Mouse (Mus musculus): ENCODE results near the gene Tfap2a. TPM values are rescaled to one million over a fixed set of nuclear protein-coding genes. Genes with fewer than 3 reads are reported as not detected.
A peak's percentile ranks its signal among the peaks of the same experiment; 100 is the strongest.

Tfap2a gene
- polyA plus RNA-seq, 1 experiment from 2014 or later = 0.20 TPM

- 1% methylated on average over 15 of the region's 15 CpGs for WGBS
- Histone ChIP-seq H3K4me3 (ENCODE audit: low read depth, low read length) (no peak overlapping the region), H3K36me3 (ENCODE audit: control insufficient read depth, insufficient read depth, low read length) (no peaks in the 10 kb centered on the region), H3K4me2 (ENCODE audit: low read length) (no peak overlapping the region), H3K9ac (ENCODE audit: low read length) (no peak overlapping the region), H3K27me3 (replicated peaks; ENCODE audit: control insufficient read depth, insufficient read depth, low read length) (peaks cover 98% of the 10 kb centered on the region), H3K9me3 (replicated peaks; ENCODE audit: control insufficient read depth, low read length) (no peaks in the 10 kb centered on the region), H3K27ac (ENCODE audit: low read depth, low read length) (no peak overlapping the region), H3K4me1 (ENCODE audit: control insufficient read depth, insufficient read depth, low read length) (peaks cover 4% of the 10 kb centered on the region)
- DNase-seq (ENCODE audit: low spot score) (no peak), ATAC-seq (no peak)
These were observed 1.1 kb downstream of the Tfap2a start for GRCm38 (mm10) chr13:40737099-40737498.

DNA sequence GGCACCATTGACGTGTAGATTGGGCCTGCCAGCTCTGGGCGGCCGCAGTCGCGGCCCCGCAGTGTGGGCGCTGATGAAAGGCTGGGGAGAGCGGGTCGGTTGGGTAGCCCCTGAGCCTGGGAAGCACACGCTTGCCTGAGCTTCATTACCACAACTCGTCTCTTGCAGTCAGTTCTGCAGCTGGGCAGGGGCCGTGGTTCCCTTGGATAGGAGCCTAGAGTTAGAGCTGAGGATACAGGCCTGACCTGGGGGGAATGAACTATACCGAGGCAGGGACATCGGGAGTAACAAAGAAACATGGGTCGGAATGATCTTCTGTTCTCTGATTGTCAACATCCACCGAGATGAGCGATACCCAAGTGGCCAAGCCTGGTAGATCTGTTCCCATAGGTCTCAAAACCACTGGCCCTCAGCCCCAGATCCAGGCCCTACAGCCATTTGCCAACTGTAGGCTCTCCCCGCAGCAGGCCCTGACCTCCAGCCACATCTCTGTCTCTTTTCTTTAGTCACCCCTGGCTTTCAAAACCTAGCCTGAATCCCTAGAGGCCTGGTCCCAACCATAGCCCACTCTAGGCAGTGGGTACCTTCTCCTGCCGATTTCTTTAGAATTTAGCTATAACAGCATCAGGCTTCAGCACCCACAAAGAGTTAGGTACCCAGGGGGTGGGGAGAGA is 1.9 kb downstream of the Tfap2a start:
- Histone ChIP-seq H3K36me3 (ENCODE audit: control insufficient read depth, insufficient read depth, low read length) (no peaks in the 10 kb centered on the region), H3K27ac (ENCODE audit: low read depth, low read length) (no peak overlapping the region), H3K4me2 (ENCODE audit: low read length) (no peak overlapping the region), H3K4me3 (ENCODE audit: low read depth, low read length) (no peak overlapping the region), H3K27me3 (replicated peaks; ENCODE audit: control insufficient read depth, insufficient read depth, low read length) (peaks cover 98% of the 10 kb centered on the region), H3K4me1 (ENCODE audit: control insufficient read depth, insufficient read depth, low read length) (peaks cover 5% of the 10 kb centered on the region), H3K9ac (ENCODE audit: low read length) (no peak overlapping the region), H3K9me3 (replicated peaks; ENCODE audit: control insufficient read depth, low read length) (no peaks in the 10 kb centered on the region)
- 5% methylated on average over 19 of the region's 19 CpGs for WGBS
- no peak for DNase-seq (ENCODE audit: low spot score)
- ATAC-seq = no peak

GRCm38 (mm10) chr13:40735416-40736106 is 2.6 kb downstream of the Tfap2a start:
- H3K4me3 ChIP-seq (ENCODE audit: low read depth, low read length) = no peak overlapping the region
- H3K4me1 ChIP-seq (ENCODE audit: control insufficient read depth, insufficient read depth, low read length) = peaks cover 6% of the 10 kb centered on the region
- no peaks in the 10 kb centered on the region for H3K36me3 ChIP-seq (ENCODE audit: control insufficient read depth, insufficient read depth, low read length)
- peaks cover 97% of the 10 kb centered on the region for H3K27me3 ChIP-seq (replicated peaks; ENCODE audit: control insufficient read depth, insufficient read depth, low read length)
- DNase-seq (ENCODE audit: low spot score) (no peak), ATAC-seq (no peak)
- no peaks in the 10 kb centered on the region for H3K9me3 ChIP-seq (replicated peaks; ENCODE audit: control insufficient read depth, low read length)
- H3K4me2 ChIP-seq (ENCODE audit: low read length) = no peak overlapping the region
- no peak overlapping the region for H3K9ac ChIP-seq (ENCODE audit: low read length)
- 2% methylated on average over 17 of the region's 17 CpGs for WGBS
- H3K27ac ChIP-seq (ENCODE audit: low read depth, low read length) = no peak overlapping the region

- Histone ChIP-seq H3K9me3 (replicated peaks; ENCODE audit: control insufficient read depth, low read length) (no peaks in the 10 kb centered on the region), H3K27ac (ENCODE audit: low read depth, low read length) (no peak overlapping the region), H3K27me3 (replicated peaks; ENCODE audit: control insufficient read depth, insufficient read depth, low read length) (peaks cover 94% of the 10 kb centered on the region), H3K36me3 (ENCODE audit: control insufficient read depth, insufficient read depth, low read length) (no peaks in the 10 kb centered on the region), H3K4me2 (ENCODE audit: low read length) (peak overlapping the region; percentile 40), H3K9ac (ENCODE audit: low read length) (no peak overlapping the region), H3K4me1 (ENCODE audit: control insufficient read depth, insufficient read depth, low read length) (peaks cover 6% of the 10 kb centered on the region), H3K4me3 (ENCODE audit: low read depth, low read length) (no peak overlapping the region)
- under 1% methylated on average over 33 of the region's 33 CpGs for WGBS
- DNase-seq (ENCODE audit: low spot score) = no peak
- ATAC-seq = no peak
These were observed 3.7 kb downstream of the Tfap2a start for GRCm38 (mm10) chr13:40734316-40734965.

DNA sequence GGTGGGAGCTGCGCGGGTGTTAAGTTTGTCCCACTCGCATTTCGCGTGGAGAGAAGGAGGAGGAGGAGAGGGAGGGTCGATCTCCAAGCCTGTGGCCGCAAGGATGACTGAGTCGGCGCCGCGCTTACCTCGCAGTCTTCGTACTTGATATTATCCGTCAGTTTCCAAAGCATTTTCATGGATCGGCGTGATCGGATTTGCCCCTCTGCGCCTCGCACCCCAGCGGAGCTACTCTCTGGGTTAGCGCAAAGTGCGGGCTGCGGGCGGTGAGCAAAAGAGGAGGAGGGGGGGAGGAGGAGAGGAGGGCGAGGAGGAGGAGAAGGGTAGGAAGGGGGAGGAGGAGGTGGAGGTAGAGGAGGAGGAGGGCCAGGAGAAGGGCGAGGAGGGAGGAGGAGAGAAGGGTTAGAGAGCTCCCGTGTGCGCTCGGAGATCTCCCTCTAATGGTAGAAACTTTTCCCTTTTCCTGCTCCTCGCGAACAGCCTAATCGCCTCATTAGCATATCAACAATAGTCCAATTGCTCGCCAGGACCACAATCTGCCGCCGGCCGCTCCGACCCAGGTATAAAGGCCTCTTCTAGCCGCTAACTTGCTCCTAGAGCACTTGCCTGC is 4.5 kb downstream of the Tfap2a start:
- peak; percentile 71 for DNase-seq (ENCODE audit: low spot score)
- H3K9ac ChIP-seq (ENCODE audit: low read length) = no peak overlapping the region

DNA sequence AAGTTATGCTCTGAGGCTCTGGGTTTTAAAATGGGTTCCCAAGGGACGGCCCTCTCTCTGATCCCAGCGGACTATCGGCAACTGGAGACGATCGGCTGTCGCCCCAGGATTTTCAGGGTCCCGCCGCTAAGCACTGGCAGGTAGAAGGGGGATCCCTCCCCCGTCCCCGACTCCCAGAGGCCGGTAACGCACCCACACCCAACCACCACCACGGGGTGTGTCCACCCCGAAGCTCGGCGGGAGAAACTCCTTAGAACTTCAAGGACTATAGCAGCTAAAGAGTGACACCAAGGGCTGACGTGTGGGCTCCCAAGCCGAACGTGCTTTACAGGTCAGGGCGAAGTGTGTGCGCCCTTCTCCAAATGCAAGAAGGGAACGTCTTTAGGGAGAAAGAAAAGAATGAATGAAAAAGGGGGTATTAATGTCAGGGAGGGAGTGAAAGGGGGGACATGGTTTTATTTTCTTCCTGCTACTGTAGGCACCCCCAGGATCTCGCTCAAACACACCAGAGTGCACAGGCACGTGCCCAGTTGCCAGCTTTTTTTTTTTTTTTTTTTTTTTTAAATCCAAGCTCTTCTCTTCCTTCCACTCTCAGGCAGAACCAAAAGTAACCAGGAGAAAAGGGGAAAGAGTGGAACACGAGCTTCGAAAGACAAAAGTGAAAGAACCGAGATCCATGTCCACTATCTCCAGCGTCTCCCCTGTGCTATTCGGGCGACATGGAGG is 5.2 kb downstream of the Tfap2a start:
- Histone ChIP-seq H3K27me3 (replicated peaks; ENCODE audit: control insufficient read depth, insufficient read depth, low read length) (peaks cover 90% of the 10 kb centered on the region), H3K4me3 (ENCODE audit: low read depth, low read length) (peak overlapping the region; percentile 19), H3K9ac (ENCODE audit: low read length) (no peak overlapping the region), H3K4me2 (ENCODE audit: low read length) (peak overlapping the region; percentile 40), H3K4me1 (ENCODE audit: control insufficient read depth, insufficient read depth, low read length) (peaks cover 6% of the 10 kb centered on the region), H3K27ac (ENCODE audit: low read depth, low read length) (no peak overlapping the region), H3K9me3 (replicated peaks; ENCODE audit: control insufficient read depth, low read length) (no peaks in the 10 kb centered on the region), H3K36me3 (ENCODE audit: control insufficient read depth, insufficient read depth, low read length) (no peaks in the 10 kb centered on the region)
- under 1% methylated on average over 30 of the region's 30 CpGs for WGBS
- ATAC-seq (no peak), DNase-seq (ENCODE audit: low spot score) (no peak)

More for the DNA sequence above, 4.5 kb downstream of the Tfap2a start:
- Histone ChIP-seq H3K4me3 (ENCODE audit: low read depth, low read length) (peak overlapping the region; percentile 19), H3K4me2 (ENCODE audit: low read length) (peak overlapping the region; percentile 40), H3K27ac (ENCODE audit: low read depth, low read length) (no peak overlapping the region), H3K36me3 (ENCODE audit: control insufficient read depth, insufficient read depth, low read length) (no peaks in the 10 kb centered on the region), H3K27me3 (replicated peaks; ENCODE audit: control insufficient read depth, insufficient read depth, low read length) (peaks cover 90% of the 10 kb centered on the region), H3K4me1 (ENCODE audit: control insufficient read depth, insufficient read depth, low read length) (peaks cover 6% of the 10 kb centered on the region), H3K9me3 (replicated peaks; ENCODE audit: control insufficient read depth, low read length) (no peaks in the 10 kb centered on the region)
- ATAC-seq = peak; percentile 41; the same call in 1 of the 2 replicates
- 2% methylated on average over 37 of the region's 38 CpGs for WGBS

- Histone ChIP-seq H3K4me3 (ENCODE audit: low read depth, low read length) (no peak overlapping the region), H3K9ac (ENCODE audit: low read length) (no peak overlapping the region), H3K4me1 (ENCODE audit: control insufficient read depth, insufficient read depth, low read length) (peaks cover 6% of the 10 kb centered on the region), H3K36me3 (ENCODE audit: control insufficient read depth, insufficient read depth, low read length) (no peaks in the 10 kb centered on the region), H3K4me2 (ENCODE audit: low read length) (no peak overlapping the region), H3K27me3 (replicated peaks; ENCODE audit: control insufficient read depth, insufficient read depth, low read length) (peaks cover 87% of the 10 kb centered on the region), H3K9me3 (replicated peaks; ENCODE audit: control insufficient read depth, low read length) (no peaks in the 10 kb centered on the region), H3K27ac (ENCODE audit: low read depth, low read length) (no peak overlapping the region)
- WGBS = 0% methylated on average over 11 of the region's 11 CpGs
- no peak for DNase-seq (ENCODE audit: low spot score)
- ATAC-seq = no peak
These were observed 6.1 kb downstream of the Tfap2a start for GRCm38 (mm10) chr13:40732085-40732484.

DNA sequence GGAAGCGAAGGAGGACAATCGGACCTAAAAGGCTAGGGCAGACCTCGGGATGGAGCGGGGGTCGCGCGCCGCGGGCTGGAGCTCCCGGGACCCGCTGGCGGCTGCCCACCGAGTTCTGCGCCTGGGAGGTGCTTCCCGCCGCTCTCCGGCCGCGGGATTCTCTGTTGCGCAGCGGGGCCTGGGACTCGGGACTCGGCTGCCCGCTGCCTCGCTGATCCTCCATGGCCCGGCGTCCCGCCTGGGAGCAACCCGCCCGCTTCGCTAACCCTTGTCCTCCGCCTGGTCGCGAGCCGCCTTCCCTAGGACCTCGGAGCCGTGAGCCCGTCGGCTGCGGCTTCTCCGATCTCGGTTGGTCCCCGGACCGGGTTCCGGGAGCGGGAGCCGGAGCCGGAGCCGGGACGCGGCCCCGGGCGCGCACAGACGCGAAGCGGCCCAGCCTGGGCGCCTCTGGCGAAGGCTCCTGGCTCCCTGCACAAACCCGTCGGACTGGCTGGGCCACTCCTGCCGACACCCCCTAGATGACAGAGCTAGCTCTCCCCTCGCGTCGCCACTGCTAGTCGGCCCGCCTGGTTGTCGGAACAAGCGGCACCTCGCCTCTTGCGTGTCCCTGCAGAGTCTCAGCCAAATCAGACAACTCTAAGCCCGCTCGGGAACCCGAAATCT is 6.9 kb downstream of the Tfap2a start:
- Histone ChIP-seq H3K36me3 (ENCODE audit: control insufficient read depth, insufficient read depth, low read length) (no peaks in the 10 kb centered on the region), H3K9me3 (replicated peaks; ENCODE audit: control insufficient read depth, low read length) (no peaks in the 10 kb centered on the region), H3K9ac (ENCODE audit: low read length) (peak overlapping the region; percentile 35), H3K4me1 (ENCODE audit: control insufficient read depth, insufficient read depth, low read length) (peaks cover 6% of the 10 kb centered on the region), H3K4me2 (ENCODE audit: low read length) (peak overlapping the region; percentile 52), H3K4me3 (ENCODE audit: low read depth, low read length) (peak overlapping the region; percentile 29), H3K27ac (ENCODE audit: low read depth, low read length) (no peak overlapping the region), H3K27me3 (replicated peaks; ENCODE audit: control insufficient read depth, insufficient read depth, low read length) (peaks cover 85% of the 10 kb centered on the region)
- DNase-seq (ENCODE audit: low spot score) (no peak), ATAC-seq (peak; percentile 30; the same call in 1 of the 2 replicates)
- WGBS = under 1% methylated on average over 58 of the region's 74 CpGs

Data from forebrain, embryonic 14.5 days (tissue).